In genomic region chr5:114825978-114826691, GRCm38 (mm10) we compare ENCODE assay signal across 7 mouse cellular contexts. TPM values are rescaled to one million over a fixed set of nuclear protein-coding genes. Genes with fewer than 3 reads are reported as not detected.
DNase-seq lines count a peak whose midpoint lies in the region; ATAC-seq and TF ChIP-seq lines count a peak whose summit lies in the region.

No protein-coding gene starts in this region.

- TF ChIP-seq POLR2A in bone marrow, adult 2 months (IDR thresholded peaks at IDR 0.05; ENCODE audit: borderline replicate concordance, control insufficient read depth, low read depth, low read length) = 0 out of 2 replicates have a peak, but pooled peaks have one; percentile 18
- no peak for TF ChIP-seq POLR2A in limb, embryonic 14.5 days (IDR thresholded peaks at IDR 0.05; ENCODE audit: borderline replicate concordance, extremely low read depth, insufficient read depth, insufficient read length)

- no peak for TF ChIP-seq CTCF in G1E (IDR thresholded peaks at IDR 0.05; ENCODE audit: low read depth, low read length)
- TF ChIP-seq CTCF in bone marrow, adult 2 months (IDR thresholded peaks at IDR 0.05; ENCODE audit: control insufficient read depth, insufficient read depth, low read length) = peak; percentile 19; the same call in 1 of the 2 replicates
- TF ChIP-seq CTCF in stomach, postnatal 0 days (IDR thresholded peaks at IDR 0.05; ENCODE audit: low read depth) = peak; percentile 45; the same call in 1 of the 2 replicates

- no peak overlapping the region for H3K27ac ChIP-seq in bone marrow, adult 2 months (ENCODE audit: control insufficient read depth, insufficient read depth, low read depth, low read length, poor library complexity)
- 0 out of 2 replicates have a peak overlapping the region, but pooled peaks have one; percentile 44 for H3K27ac ChIP-seq in embryonic facial prominence, embryonic 13.5 days
- H3K27ac ChIP-seq in hindbrain, embryonic 11.5 days (ENCODE audit: low read depth, low read length) = no peak overlapping the region
- peak overlapping the region; percentile 15; the same call in 1 of the 2 replicates for H3K27ac ChIP-seq in limb, embryonic 14.5 days (replicated peaks; ENCODE audit: low read depth, low read length)
- H3K27ac ChIP-seq in midbrain, embryonic 14.5 days (replicated peaks; ENCODE audit: low read depth, low read length) = peak overlapping the region; percentile 58
- H3K27ac ChIP-seq in stomach, postnatal 0 days (replicated peaks) = no peak overlapping the region

- H3K4me3 ChIP-seq in G1E (ENCODE audit: low read depth, low read length) = peak overlapping the region; percentile 71
- peak overlapping the region; percentile 51 for H3K4me3 ChIP-seq in bone marrow, adult 2 months (replicated peaks; ENCODE audit: control insufficient read depth, low read depth, low read length)
- H3K4me3 ChIP-seq in embryonic facial prominence, embryonic 13.5 days = peak overlapping the region; percentile 45
- H3K4me3 ChIP-seq in hindbrain, embryonic 11.5 days (ENCODE audit: low read depth, low read length) = peak overlapping the region; percentile 28
- peak overlapping the region; percentile 26 for H3K4me3 ChIP-seq in limb, embryonic 14.5 days (replicated peaks; ENCODE audit: low read length)
- peak overlapping the region; percentile 32 for H3K4me3 ChIP-seq in midbrain, embryonic 14.5 days (replicated peaks; ENCODE audit: low read depth, low read length)
- H3K4me3 ChIP-seq in stomach, postnatal 0 days (ENCODE audit: low read depth, low read length) = peak overlapping the region; percentile 35

- ATAC-seq in G1E (ENCODE audit: extremely low read depth, insufficient number of reproducible peaks, low FRiP score, poor library complexity, severe bottlenecking) = peak; percentile 95
- ATAC-seq in embryonic facial prominence, embryonic 13.5 days (ENCODE audit: insufficient number of reproducible peaks, insufficient read depth, low FRiP score, low TSS enrichment, low read depth) = peak; percentile 73
- ATAC-seq in hindbrain, embryonic 11.5 days (ENCODE audit: low FRiP score) = peak; percentile 72
- ATAC-seq in limb, embryonic 14.5 days (ENCODE audit: low FRiP score, low read depth) = peak; percentile 82
- peak; percentile 79 for ATAC-seq in midbrain, embryonic 14.5 days (ENCODE audit: low FRiP score, low TSS enrichment)
- peak; percentile 90 for ATAC-seq in stomach, postnatal 0 days (ENCODE audit: low FRiP score, low TSS enrichment)

- peak; percentile 97 for DNase-seq in G1E (ENCODE audit: low spot score)
- DNase-seq in hindbrain, embryonic 11.5 days (ENCODE audit: low spot score) = peak; percentile 93
- peak; percentile 89 for DNase-seq in limb, embryonic 14.5 days (ENCODE audit: low spot score)
- peak; percentile 91 for DNase-seq in midbrain, embryonic 14.5 days
- peak; percentile 95 for DNase-seq in stomach, postnatal 0 days (ENCODE audit: low spot score)

- TF ChIP-seq EP300 in stomach, postnatal 0 days (optimal IDR thresholded peaks at IDR 0.05) = no peak

- H3K9ac ChIP-seq in embryonic facial prominence, embryonic 13.5 days = peak overlapping the region; percentile 67
- H3K9ac ChIP-seq in hindbrain, embryonic 11.5 days (ENCODE audit: low read depth, low read length) = peak overlapping the region; percentile 32; the same call in 1 of the 2 replicates
- H3K9ac ChIP-seq in limb, embryonic 14.5 days (ENCODE audit: low read depth, low read length, severe bottlenecking) = peak overlapping the region; percentile 25; the same call in 1 of the 2 replicates
- peak overlapping the region; percentile 51; the same call in 1 of the 2 replicates for H3K9ac ChIP-seq in midbrain, embryonic 14.5 days (replicated peaks; ENCODE audit: low read length)
- H3K9ac ChIP-seq in stomach, postnatal 0 days (ENCODE audit: low read length) = peak overlapping the region; percentile 51

- H3K4me1 ChIP-seq in G1E (ENCODE audit: insufficient read depth, low read depth, low read length) = peaks cover 29% of the 10 kb centered on the region
- peaks cover 5% of the 10 kb centered on the region; the same call in 1 of the 2 replicates for H3K4me1 ChIP-seq in bone marrow, adult 2 months (ENCODE audit: control insufficient read depth, insufficient read depth, low read length)
- H3K4me1 ChIP-seq in embryonic facial prominence, embryonic 13.5 days = 0 out of 2 replicates have a peak, but pooled peaks cover 8% of the 10 kb centered on the region
- H3K4me1 ChIP-seq in hindbrain, embryonic 11.5 days (replicated peaks; ENCODE audit: control insufficient read depth, insufficient read depth, low read length) = no peaks in the 10 kb centered on the region
- H3K4me1 ChIP-seq in limb, embryonic 14.5 days (ENCODE audit: control insufficient read depth, insufficient read depth, low read length) = peaks cover 4% of the 10 kb centered on the region
- 0 out of 2 replicates have a peak, but pooled peaks cover 3% of the 10 kb centered on the region for H3K4me1 ChIP-seq in midbrain, embryonic 14.5 days (ENCODE audit: control insufficient read depth, insufficient read depth, low read length)
- H3K4me1 ChIP-seq in stomach, postnatal 0 days (replicated peaks; ENCODE audit: control insufficient read depth, insufficient read depth) = no peaks in the 10 kb centered on the region

- peaks cover 12% of the 10 kb centered on the region for H3K36me3 ChIP-seq in G1E (replicated peaks)
- peaks cover 10% of the 10 kb centered on the region for H3K36me3 ChIP-seq in embryonic facial prominence, embryonic 13.5 days
- no peaks in the 10 kb centered on the region for H3K36me3 ChIP-seq in hindbrain, embryonic 11.5 days (ENCODE audit: control insufficient read depth, insufficient read depth, low read length)
- H3K36me3 ChIP-seq in limb, embryonic 14.5 days (ENCODE audit: control insufficient read depth, insufficient read depth, low read length) = 0 out of 2 replicates have a peak, but pooled peaks cover 3% of the 10 kb centered on the region
- H3K36me3 ChIP-seq in midbrain, embryonic 14.5 days (ENCODE audit: control insufficient read depth, insufficient read depth, low read length) = no peaks in the 10 kb centered on the region
- H3K36me3 ChIP-seq in stomach, postnatal 0 days (ENCODE audit: control insufficient read depth, insufficient read depth, low read length) = no peaks in the 10 kb centered on the region

- peak overlapping the region; percentile 70 for H3K4me2 ChIP-seq in embryonic facial prominence, embryonic 13.5 days
- H3K4me2 ChIP-seq in hindbrain, embryonic 11.5 days (replicated peaks; ENCODE audit: low read depth, low read length) = peak overlapping the region; percentile 43
- peak overlapping the region; percentile 57 for H3K4me2 ChIP-seq in limb, embryonic 14.5 days (replicated peaks; ENCODE audit: low read depth, low read length, severe bottlenecking)
- H3K4me2 ChIP-seq in midbrain, embryonic 14.5 days (ENCODE audit: low read length) = peak overlapping the region; percentile 58
- peak overlapping the region; percentile 56 for H3K4me2 ChIP-seq in stomach, postnatal 0 days (replicated peaks; ENCODE audit: low read depth)

- 6% methylated on average over 27 of the region's 27 CpGs for WGBS in bone marrow, adult 2 months
- WGBS in embryonic facial prominence, embryonic 13.5 days = 11% methylated on average over 27 of the region's 27 CpGs
- WGBS in hindbrain, embryonic 11.5 days = 11% methylated on average over 27 of the region's 27 CpGs
- WGBS in limb, embryonic 14.5 days = 10% methylated on average over 26 of the region's 27 CpGs
- 11% methylated on average over 27 of the region's 27 CpGs for WGBS in midbrain, embryonic 14.5 days
- 8% methylated on average over 27 of the region's 27 CpGs for WGBS in stomach, postnatal 0 days

- H3K27me3 ChIP-seq in G1E (ENCODE audit: insufficient read depth, low read length) = 0 out of 2 replicates have a peak, but pooled peaks cover 3% of the 10 kb centered on the region
- no peaks in the 10 kb centered on the region for H3K27me3 ChIP-seq in embryonic facial prominence, embryonic 13.5 days
- H3K27me3 ChIP-seq in hindbrain, embryonic 11.5 days (ENCODE audit: control insufficient read depth, insufficient read depth, low read length) = no peaks in the 10 kb centered on the region
- no peaks in the 10 kb centered on the region for H3K27me3 ChIP-seq in limb, embryonic 14.5 days (ENCODE audit: control insufficient read depth, insufficient read depth, low read length)
- H3K27me3 ChIP-seq in midbrain, embryonic 14.5 days (ENCODE audit: control insufficient read depth, insufficient read depth, low read length) = no peaks in the 10 kb centered on the region
- no peaks in the 10 kb centered on the region for H3K27me3 ChIP-seq in stomach, postnatal 0 days (ENCODE audit: control insufficient read depth, insufficient read depth, low read length)

- peaks cover 23% of the 10 kb centered on the region for H3K9me3 ChIP-seq in G1E (replicated peaks)
- 0 out of 2 replicates have a peak, but pooled peaks cover 5% of the 10 kb centered on the region for H3K9me3 ChIP-seq in embryonic facial prominence, embryonic 13.5 days
- no peaks in the 10 kb centered on the region for H3K9me3 ChIP-seq in hindbrain, embryonic 11.5 days (ENCODE audit: control insufficient read depth, low read length)
- 0 out of 2 replicates have a peak, but pooled peaks cover 3% of the 10 kb centered on the region for H3K9me3 ChIP-seq in limb, embryonic 14.5 days (ENCODE audit: control insufficient read depth, low read length)
- no peaks in the 10 kb centered on the region for H3K9me3 ChIP-seq in midbrain, embryonic 14.5 days (ENCODE audit: control insufficient read depth, low read length)
- no peaks in the 10 kb centered on the region for H3K9me3 ChIP-seq in stomach, postnatal 0 days (ENCODE audit: control insufficient read depth, low read length)

RNA-seq across cellular contexts. Expression of gene 1500011B03Rik, which starts 2.9 kb away (rescaled TPM):
- 10.8 and 12.0 TPM in 2 replicates for total RNA-seq in G1E (2014; fragmentation: Nextera tagmentation)
- total RNA-seq in G1E (2017) = 1.9 and 2.0 TPM in 2 replicates
- 0.45 and 0.94 TPM in 2 replicates for polyA plus RNA-seq in G1E (2012)
- 16.9 and 25.3 TPM in 2 replicates for polyA plus RNA-seq in bone marrow, adult 2 months (2011; ENCODE audit: insufficient read depth, insufficient read length, low replicate concordance, missing spikeins)
- 103 TPM in 2 replicates for polyA plus RNA-seq in embryonic facial prominence, embryonic 13.5 days (2015; fragmentation: Nextera tagmentation; extraction: Ambion mirVana)
- 163 and 167 TPM in 2 replicates for polyA plus RNA-seq in hindbrain, embryonic 11.5 days (2014; fragmentation: Nextera tagmentation; extraction: Ambion mirVana)
- 76.7 and 80.3 TPM in 2 replicates for polyA plus RNA-seq in limb, embryonic 14.5 days (2012; rRNA removed)
- 95.9 and 98.3 TPM in 2 replicates for polyA plus RNA-seq in limb, embryonic 14.5 days (2014; fragmentation: Nextera tagmentation; extraction: Ambion mirVana)
- 276 and 315 TPM in 2 replicates for polyA plus RNA-seq in midbrain, embryonic 14.5 days (2014; fragmentation: Nextera tagmentation; extraction: Ambion mirVana)
- polyA plus RNA-seq in stomach, postnatal 0 days (2015; fragmentation: Nextera tagmentation; extraction: Ambion mirVana) = 110 and 118 TPM in 2 replicates

RNA-seq across cellular contexts. Expression of gene 4930519G04Rik, which starts 27.3 kb away (rescaled TPM):
- not detected in 2 replicates for total RNA-seq in G1E (2014; fragmentation: Nextera tagmentation)
- not detected in 2 replicates for total RNA-seq in G1E (2017)
- polyA plus RNA-seq in G1E (2012) = not detected in 2 replicates
- polyA plus RNA-seq in bone marrow, adult 2 months (2011; ENCODE audit: insufficient read depth, insufficient read length, low replicate concordance, missing spikeins) = not detected in 2 replicates
- 0.45 TPM in 1 of 2 replicates, not detected in the other for polyA plus RNA-seq in embryonic facial prominence, embryonic 13.5 days (2015; fragmentation: Nextera tagmentation; extraction: Ambion mirVana)
- not detected in 2 replicates for polyA plus RNA-seq in hindbrain, embryonic 11.5 days (2014; fragmentation: Nextera tagmentation; extraction: Ambion mirVana)
- not detected in 2 replicates for polyA plus RNA-seq in limb, embryonic 14.5 days (2012; rRNA removed)
- not detected in 2 replicates for polyA plus RNA-seq in limb, embryonic 14.5 days (2014; fragmentation: Nextera tagmentation; extraction: Ambion mirVana)
- not detected in 2 replicates for polyA plus RNA-seq in midbrain, embryonic 14.5 days (2014; fragmentation: Nextera tagmentation; extraction: Ambion mirVana)
- polyA plus RNA-seq in stomach, postnatal 0 days (2015; fragmentation: Nextera tagmentation; extraction: Ambion mirVana) = 0.05 TPM in 1 of 2 replicates, not detected in the other

RNA-seq across cellular contexts. Expression of gene Gm9936, which starts 32.3 kb away (rescaled TPM):
- total RNA-seq in G1E (2014; fragmentation: Nextera tagmentation) (not detected in 2 replicates), G1E (2017) (0.06 and 0.22 TPM in 2 replicates)
- not detected in 2 replicates for polyA plus RNA-seq in G1E (2012)
- not detected in 2 replicates for polyA plus RNA-seq in bone marrow, adult 2 months (2011; ENCODE audit: insufficient read depth, insufficient read length, low replicate concordance, missing spikeins)
- polyA plus RNA-seq in embryonic facial prominence, embryonic 13.5 days (2015; fragmentation: Nextera tagmentation; extraction: Ambion mirVana) = 0.51 and 0.56 TPM in 2 replicates
- 0.40 and 0.69 TPM in 2 replicates for polyA plus RNA-seq in hindbrain, embryonic 11.5 days (2014; fragmentation: Nextera tagmentation; extraction: Ambion mirVana)
- 0.12 and 0.13 TPM in 2 replicates for polyA plus RNA-seq in limb, embryonic 14.5 days (2012; rRNA removed)
- polyA plus RNA-seq in limb, embryonic 14.5 days (2014; fragmentation: Nextera tagmentation; extraction: Ambion mirVana) = 0.08 and 0.36 TPM in 2 replicates
- polyA plus RNA-seq in midbrain, embryonic 14.5 days (2014; fragmentation: Nextera tagmentation; extraction: Ambion mirVana) = 3.4 and 3.5 TPM in 2 replicates
- 0.06 and 0.15 TPM in 2 replicates for polyA plus RNA-seq in stomach, postnatal 0 days (2015; fragmentation: Nextera tagmentation; extraction: Ambion mirVana)

RNA-seq across cellular contexts. Expression of gene Git2, which starts 50.8 kb away (rescaled TPM):
- total RNA-seq in G1E (2014; fragmentation: Nextera tagmentation) (213 and 227 TPM in 2 replicates), G1E (2017) (101 and 104 TPM in 2 replicates)
- polyA plus RNA-seq in G1E (2012) = 201 and 245 TPM in 2 replicates
- 33.6 and 52.4 TPM in 2 replicates for polyA plus RNA-seq in bone marrow, adult 2 months (2011; ENCODE audit: insufficient read depth, insufficient read length, low replicate concordance, missing spikeins)
- polyA plus RNA-seq in embryonic facial prominence, embryonic 13.5 days (2015; fragmentation: Nextera tagmentation; extraction: Ambion mirVana) = 49.6 and 49.8 TPM in 2 replicates
- polyA plus RNA-seq in hindbrain, embryonic 11.5 days (2014; fragmentation: Nextera tagmentation; extraction: Ambion mirVana) = 36.3 and 42.2 TPM in 2 replicates
- polyA plus RNA-seq in limb, embryonic 14.5 days (2012; rRNA removed) = 64.2 and 66.4 TPM in 2 replicates
- polyA plus RNA-seq in limb, embryonic 14.5 days (2014; fragmentation: Nextera tagmentation; extraction: Ambion mirVana) = 41.6 and 44.3 TPM in 2 replicates
- 36.3 and 39.5 TPM in 2 replicates for polyA plus RNA-seq in midbrain, embryonic 14.5 days (2014; fragmentation: Nextera tagmentation; extraction: Ambion mirVana)
- polyA plus RNA-seq in stomach, postnatal 0 days (2015; fragmentation: Nextera tagmentation; extraction: Ambion mirVana) = 14.2 and 16.1 TPM in 2 replicates

RNA-seq across cellular contexts. Expression of gene Ankrd13a, which starts 51.7 kb away (rescaled TPM):
- total RNA-seq in G1E (2014; fragmentation: Nextera tagmentation) = 779 and 780 TPM in 2 replicates
- 554 and 576 TPM in 2 replicates for total RNA-seq in G1E (2017)
- 737 and 869 TPM in 2 replicates for polyA plus RNA-seq in G1E (2012)
- polyA plus RNA-seq in bone marrow, adult 2 months (2011; ENCODE audit: insufficient read depth, insufficient read length, low replicate concordance, missing spikeins) = 60.5 and 99.2 TPM in 2 replicates
- 45.9 and 47.0 TPM in 2 replicates for polyA plus RNA-seq in embryonic facial prominence, embryonic 13.5 days (2015; fragmentation: Nextera tagmentation; extraction: Ambion mirVana)
- 71.0 and 71.7 TPM in 2 replicates for polyA plus RNA-seq in hindbrain, embryonic 11.5 days (2014; fragmentation: Nextera tagmentation; extraction: Ambion mirVana)
- 48.6 and 51.6 TPM in 2 replicates for polyA plus RNA-seq in limb, embryonic 14.5 days (2012; rRNA removed)
- polyA plus RNA-seq in limb, embryonic 14.5 days (2014; fragmentation: Nextera tagmentation; extraction: Ambion mirVana) = 65.3 and 67.6 TPM in 2 replicates
- polyA plus RNA-seq in midbrain, embryonic 14.5 days (2014; fragmentation: Nextera tagmentation; extraction: Ambion mirVana) = 40.9 and 48.5 TPM in 2 replicates
- polyA plus RNA-seq in stomach, postnatal 0 days (2015; fragmentation: Nextera tagmentation; extraction: Ambion mirVana) = 36.4 and 41.7 TPM in 2 replicates

Comparison
In these comparisons a context has a peak if more than half of its experiments do, and no peak if none do; other contexts are left out.
1. H3K27ac ChIP-seq: peak in embryonic facial prominence, embryonic 13.5 days (single experiment), limb, embryonic 14.5 days (single experiment) and midbrain, embryonic 14.5 days (single experiment); none in bone marrow, adult 2 months (single experiment), hindbrain, embryonic 11.5 days (single experiment) and stomach, postnatal 0 days (single experiment).
2. Peak in every context shown above with its lines, with median percentiles within 50 percentile points of each other: ATAC-seq, DNase-seq, H3K4me3 ChIP-seq, H3K4me2 ChIP-seq and H3K9ac ChIP-seq.